Mouse (Mus musculus): ENCODE results near the gene Phactr2. TPM values are rescaled to one million over a fixed set of nuclear protein-coding genes. Genes with fewer than 3 reads are reported as not detected.
"Not testable (repeated sequence)": the region's sequence is repeated elsewhere in the genome, so short reads cannot be mapped to it uniquely, and the experiment has no call there.

The Phactr2 gene
- total RNA-seq (2021), result 10 to 100 TPM; 23.3 to 24.5 TPM

DNA sequence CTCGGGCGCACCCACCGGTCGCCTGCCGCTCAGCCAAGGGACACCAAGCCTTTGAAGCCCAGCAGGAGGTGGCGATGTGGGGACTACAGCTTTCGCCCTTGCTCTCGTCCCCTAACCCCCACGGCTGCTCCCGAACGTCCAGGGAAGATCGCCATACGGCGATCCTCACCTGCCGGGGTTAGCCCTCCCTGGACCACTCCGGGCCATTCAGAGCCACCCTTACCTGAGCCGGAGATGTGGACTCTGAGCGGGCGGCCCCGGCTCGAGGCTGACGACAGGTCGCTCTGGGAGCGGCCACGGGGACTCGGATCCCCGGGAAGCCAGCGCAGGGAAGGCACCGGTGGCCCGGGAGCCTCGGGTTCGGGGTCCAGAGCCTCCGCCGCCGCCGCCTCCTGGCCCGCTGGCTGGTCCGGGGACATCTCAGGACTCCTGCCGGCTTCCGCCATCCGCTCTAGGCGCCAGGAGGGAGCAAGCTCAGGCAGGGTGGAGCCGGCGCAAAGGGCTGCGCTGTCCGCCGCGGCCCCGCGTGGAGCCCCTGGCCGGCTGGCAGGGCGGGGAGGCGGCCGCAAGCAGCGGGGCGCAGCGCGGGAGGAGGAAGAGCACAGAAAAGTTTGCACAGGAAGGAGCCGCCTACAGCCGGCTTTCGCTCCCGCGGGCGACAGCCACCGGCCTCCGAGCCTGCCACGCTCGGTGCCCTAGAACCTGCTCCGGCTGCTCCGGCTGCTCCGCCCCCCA lies at the start of gene Phactr2:
TSS of gene Phactr2 (minus strand) at position 580 of the 735 bp plus-strand sequence.
- peak; percentile 12 to 16 for DNase-seq

DNA sequence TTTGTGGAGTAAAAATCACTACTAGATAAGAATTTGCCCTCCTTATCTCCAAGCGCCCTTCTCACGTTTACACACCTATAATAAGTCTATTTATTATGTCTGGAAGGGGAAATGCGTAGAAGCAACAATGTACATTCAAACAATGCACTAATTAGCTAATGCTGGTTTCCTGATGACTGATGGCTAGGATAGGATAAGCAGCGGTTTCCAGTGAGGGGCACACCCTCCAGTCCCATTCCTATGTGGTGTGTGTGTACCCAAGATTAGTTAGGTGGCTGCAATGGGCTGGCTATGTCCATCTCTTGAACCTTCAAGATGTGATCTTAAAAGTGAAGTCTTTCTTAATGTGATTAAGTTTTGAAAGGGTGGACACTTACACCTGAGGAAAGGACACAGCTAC lies 47.6 kb upstream of the Phactr2 start:
- DNase-seq, result no peak

DNA sequence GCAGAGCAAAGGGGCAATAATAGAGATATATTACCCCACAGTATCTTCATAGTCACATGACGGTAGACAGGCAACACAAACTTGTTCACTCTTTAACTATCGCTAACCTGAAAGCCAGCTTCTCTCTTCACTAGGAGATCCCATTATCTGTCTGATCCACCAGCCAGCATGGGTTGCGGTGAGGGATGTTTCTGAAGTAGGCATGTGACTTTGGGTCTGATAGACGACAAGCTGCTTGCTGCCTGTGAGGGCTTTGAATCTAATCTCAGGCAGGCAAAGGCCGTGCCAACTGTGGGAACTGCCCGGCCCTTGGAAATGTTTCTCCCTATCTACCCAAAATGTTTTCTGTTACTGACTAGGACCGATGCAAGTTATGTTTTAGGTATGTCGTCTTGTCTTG lies 28.2 kb upstream of the Phactr2 start:
- no peak for DNase-seq

DNA sequence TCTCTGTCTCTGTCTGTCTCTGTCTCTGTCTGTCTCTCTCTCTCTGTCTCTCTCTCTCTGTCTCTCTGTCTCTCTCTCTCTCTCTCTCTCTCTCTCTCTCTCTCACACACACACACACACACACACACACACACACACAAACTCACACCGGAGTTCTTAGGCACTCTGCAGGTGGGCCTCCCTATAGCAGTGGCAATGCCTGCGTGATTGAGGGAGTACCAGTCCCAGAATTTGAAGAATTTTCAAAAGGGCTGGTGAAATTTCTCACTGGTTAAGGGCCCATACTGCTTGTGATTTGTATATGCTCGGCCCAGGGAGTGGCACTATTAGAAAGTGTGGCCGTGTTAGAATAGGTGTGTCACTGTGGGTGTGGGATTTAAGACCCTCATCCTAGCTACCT lies 27.3 kb upstream of the Phactr2 start:
- DNase-seq, result not testable (repeated sequence)

DNA sequence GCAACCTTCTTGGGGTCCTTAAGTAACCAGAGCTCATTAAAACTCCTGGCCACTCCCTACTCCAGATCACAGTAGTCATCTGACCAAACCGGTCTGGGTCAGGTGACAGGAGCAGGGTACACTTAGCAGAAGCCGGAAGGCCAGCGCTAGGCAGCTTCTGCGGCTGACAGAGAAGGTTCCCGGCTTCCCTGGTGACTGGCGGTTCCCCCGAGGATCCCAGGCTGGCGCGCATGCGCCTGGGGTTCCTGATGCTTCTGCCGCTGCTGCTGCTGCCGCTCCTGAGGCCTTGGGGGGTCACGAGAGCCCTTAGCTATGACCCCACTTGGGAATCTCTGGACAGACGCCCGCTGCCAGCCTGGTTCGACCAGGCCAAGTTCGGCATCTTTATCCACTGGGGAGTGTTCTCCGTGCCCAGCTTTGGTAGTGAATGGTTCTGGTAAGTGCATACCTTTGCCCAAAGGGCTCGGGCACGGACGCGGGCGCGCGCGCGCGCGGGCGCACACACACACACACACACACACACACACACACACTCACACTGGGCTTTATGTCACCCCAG lies 26.8 kb upstream of the Phactr2 start:
- DNase-seq, result peak; percentile 87

DNA sequence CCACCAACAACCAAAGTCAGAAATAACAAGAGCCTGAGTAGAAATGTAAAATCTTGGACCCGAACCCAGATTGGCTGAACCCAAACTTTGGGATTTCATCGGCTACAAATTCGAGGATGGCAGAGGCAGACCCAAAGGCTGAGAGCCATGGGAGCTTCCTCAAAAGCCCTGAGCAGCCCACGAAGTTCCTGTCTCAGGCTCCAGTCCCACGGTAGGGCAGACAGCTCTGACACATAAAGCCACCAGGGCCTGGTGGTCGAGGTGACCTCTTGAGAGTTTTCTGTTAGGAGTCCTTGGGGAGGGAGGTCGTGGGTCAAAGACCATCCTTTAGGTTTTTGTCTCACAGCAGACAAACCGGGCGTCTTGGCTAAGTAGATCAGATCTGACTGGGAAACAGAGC lies 26.3 kb upstream of the Phactr2 start:
- no peak for DNase-seq

DNA sequence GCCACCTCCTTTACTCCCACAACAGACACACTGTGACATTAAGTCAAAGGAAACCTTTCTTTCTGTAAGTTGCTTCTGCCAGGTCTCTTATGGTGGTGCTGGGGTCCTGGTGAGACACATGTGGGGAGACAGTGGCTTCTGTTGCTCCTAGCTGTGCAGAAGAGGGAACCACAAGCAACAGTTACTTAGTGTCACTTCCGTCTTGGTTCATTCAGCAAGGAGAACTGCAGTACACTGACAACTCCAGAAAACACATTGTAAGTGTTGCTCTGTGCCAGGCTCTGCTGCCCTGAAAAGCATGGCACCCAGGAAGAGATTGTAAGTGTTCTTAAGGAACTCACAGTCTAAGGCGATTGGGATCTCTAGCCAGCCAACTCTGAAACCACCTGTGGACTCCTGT lies 25.1 kb upstream of the Phactr2 start, which contains the start of gene Fuca2:
TSS of gene Fuca2 (plus strand) at position 210 of the 400 bp plus-strand sequence.
- no peak for DNase-seq

DNA sequence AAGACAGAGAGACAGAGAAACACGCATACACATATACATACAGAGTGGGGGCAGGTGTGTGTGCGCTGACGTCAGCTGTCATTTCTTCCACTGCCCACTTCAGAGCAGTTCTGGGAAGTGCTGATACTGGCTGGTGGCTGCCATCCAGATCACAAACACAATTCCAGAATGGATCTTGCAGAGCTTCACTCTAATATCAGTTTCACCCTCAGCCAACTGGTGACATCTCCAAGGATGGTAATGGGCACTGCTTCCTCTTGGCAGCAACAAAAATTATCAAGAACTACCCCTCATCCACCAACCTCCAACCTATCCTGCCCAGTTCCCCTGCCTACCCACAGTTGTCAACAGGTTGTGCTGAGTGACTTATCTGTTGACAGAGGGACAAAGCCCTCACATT lies 22.1 kb upstream of the Phactr2 start:
- no peak for DNase-seq

DNA sequence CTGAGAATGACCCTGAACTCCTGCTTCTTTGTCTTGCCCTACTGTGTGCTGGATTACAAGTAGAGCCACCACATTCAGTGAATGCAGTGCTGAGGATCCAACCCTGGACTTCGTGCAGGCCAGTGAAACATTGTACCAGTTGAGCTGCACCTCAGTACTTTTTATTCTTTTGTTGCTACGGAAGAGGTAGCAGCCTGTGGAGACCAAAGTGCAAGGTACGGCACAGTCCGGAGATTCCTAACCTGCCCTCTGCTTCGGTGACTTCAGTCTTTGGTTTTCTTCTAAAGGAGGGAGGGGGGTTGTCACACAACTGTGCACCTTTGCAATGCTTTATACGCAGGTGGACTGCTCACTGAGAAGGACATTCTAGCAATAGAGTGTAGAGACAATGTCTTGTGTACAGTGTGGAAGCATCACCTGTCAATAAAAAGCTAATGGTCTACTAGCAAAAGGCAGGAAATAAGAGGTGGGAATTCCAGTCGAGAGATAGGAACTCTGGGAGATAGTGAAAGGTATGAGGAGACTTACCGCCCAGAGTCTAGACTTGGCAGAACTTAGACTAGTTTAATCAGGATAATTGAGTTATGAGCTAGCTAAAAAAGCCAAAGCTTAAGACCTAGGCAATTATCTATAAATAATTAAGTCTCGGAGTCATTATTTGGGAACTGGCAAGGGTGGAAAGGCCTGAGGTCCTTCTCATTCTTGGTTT lies 19.9 kb upstream of the Phactr2 start:
- no peak for DNase-seq

DNA sequence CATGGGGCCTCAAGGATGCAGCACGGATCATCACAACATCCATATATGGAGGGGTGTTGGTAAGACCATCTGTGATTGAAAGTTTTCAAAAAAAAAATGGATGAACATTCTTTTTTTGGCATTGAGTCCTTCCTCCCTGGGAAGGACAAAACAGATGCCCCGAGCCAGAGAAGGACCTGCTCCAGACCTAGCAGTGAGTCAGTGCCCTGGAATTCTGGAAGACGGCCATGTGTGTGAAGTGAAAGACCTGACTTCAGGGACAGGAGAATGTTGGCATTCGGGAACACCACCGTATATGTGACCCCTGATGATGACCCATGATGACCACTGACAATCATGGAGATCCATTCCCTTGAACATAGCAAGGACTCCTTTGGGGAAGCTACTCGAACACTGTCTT lies 15.5 kb upstream of the Phactr2 start:
- DNase-seq, result no peak

DNA sequence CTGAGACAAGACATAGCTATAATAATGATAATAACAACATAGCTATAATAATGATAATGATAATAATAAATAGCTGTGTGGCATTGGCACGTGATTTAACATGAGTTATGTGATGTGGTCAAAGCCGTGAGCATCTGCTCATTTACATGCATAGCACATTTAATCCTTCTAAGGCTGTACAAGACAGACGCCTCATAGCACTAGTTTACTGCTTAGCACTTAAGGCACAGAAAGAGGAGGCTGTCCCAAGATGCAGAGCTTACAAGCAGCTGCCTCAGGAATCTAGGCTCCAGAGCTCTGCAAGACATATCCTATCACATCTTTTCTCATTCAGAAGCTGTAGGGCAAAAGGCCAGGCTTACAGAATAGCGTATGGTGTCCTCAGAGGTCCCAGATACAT lies 11.7 kb upstream of the Phactr2 start:
- no peak for DNase-seq

DNA sequence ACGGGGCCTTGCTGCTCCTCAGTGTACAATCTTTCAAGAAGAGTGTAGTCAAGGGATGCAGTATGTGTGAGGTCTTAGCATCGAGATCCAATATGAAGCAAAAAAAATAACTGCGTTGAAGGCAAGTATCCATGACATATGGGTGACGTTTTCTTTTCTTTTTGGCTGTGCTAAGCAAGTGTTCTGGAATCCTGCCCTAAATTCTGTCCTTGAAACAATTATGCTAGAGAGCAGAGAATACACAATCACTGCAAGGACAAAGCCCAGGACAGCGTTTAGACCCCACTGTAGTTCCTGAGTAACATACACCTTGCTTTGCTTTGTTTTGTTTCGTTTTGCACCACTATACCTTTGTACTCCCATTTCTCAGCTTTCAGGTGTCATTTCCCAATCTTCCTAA lies 5.1 kb upstream of the Phactr2 start:
- no peak for DNase-seq

DNA sequence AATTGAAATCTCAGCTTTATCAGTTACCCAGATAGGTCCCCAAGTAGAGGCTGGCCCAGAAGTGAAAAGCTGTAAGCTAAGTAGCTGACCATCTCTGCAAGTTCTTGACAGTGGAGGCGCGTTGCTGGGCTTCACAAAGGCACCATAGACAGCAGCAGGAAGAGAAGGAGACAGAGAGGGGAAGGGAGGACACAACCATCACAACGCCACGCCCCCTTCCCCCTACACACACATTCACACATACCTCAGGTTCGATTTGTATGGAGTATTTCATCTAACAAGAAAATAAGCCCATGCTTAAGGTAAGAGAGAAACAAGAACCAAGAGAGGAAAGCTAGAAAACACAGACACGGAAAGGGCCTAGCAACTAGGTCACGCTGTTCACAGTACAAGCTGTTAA lies 909 bp upstream of the Phactr2 start:
- DNase-seq, result no peak

DNA sequence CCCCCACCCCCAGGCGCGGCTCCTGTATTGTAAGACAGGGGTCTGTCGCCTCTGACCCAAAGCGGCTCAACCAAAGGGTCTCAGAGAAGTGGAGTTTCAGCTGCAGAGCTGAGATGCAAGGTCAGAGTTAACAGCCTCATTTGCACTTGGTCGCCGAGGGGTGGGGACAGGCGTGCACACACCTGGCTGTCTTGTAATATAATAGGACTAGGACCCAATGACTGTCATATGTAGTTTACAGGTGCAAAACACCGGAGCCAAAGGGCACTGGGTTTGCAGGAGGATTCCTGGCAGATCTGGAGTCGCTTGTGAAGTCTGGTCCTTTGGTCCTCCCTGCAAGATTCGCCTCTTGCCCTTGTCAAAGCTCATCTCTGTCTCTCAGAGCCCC lies 350 bp upstream of the Phactr2 start:
- DNase-seq, result no peak

DNA sequence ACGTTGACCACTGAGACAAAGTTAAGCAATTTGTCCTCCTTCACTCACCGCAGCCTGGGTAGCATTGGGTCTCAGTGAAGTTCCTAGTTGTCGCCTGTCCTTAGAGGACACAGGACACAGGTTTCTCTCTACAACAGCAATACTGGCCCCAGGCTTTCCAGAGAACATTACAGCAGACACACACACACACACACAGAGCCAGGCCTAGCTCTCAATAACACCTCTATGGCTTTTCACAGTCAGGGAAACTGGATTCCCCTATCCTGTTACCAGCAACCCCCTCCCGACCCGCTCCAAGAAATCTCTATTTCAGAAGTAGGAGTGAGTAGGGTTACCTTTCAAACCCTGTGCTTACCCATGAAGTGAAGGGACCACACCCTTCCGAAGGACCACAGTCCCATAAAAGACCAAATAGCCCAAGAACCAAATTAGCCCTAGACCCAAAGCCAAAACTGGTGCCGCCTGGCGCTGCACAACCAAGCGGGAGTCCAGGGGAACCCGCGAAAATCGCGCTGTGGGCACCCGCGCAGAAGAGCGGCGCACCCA lies 852 bp downstream of the Phactr2 start:
- peak in 1 of 2 experiments; percentile 7 for DNase-seq

DNA sequence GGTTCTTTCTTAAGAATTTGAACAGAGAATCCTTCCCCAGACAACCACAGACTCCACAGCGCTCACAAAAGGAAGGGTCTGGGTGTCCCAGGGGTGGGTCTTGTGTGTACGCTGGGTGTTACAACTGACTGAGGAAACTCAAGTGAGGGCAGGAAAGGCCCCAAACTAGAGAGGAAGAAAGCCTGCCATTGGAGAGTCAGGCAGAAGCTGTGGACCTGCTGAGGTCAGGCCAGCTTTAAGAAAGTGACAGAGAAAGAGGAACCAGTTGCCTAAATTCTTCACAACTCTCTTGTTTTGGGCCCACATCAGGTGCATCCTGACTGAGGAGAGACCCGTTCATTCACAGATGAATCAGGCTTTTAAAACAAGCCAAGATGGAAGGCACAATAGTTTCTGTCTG lies 4.0 kb downstream of the Phactr2 start:
- DNase-seq, result no peak

DNA sequence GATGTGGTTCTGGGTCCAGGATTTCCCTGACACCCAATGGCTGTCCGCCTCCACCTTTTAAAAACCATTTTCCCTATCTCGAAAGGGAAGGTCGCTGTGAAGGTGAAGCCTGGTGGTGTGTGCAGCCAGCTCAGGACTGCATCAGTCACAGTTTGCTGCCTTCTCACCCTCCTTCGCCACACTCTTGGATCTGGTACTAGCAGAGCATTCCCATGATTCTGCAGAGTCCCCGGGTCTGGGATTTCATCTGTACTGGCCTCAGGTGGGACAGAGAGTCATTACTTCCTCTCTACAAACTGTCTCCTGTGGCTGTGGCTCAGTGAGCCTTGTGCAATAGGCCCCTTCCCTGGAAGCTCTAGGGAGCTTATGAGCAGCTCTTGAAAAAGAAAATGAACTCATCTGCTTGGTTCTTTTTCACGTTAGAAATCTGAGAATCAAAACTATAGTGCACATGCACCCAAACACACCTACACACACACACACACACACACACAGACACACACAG lies 6.1 kb downstream of the Phactr2 start:
- DNase-seq, result not testable (repeated sequence)

DNA sequence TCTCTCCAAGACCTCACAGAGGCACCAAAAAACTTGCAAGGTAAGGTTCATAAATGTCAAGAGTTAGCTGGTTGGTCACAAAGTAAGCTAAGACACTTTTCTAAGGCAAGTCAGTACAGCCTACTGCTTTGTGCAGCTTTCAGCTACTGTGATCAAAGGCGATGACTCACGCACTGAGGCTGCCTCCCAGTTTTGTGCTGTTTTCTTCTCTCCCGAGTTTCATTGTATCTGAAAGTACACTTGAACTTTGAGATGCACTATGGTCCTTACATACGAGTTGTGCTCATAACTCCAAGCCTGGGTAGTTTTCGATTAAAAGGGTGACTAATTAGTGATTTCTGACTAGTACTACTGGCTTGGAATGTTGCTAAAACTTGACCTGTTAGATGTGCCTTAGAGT lies 7.3 kb downstream of the Phactr2 start:
- no peak for DNase-seq

DNA sequence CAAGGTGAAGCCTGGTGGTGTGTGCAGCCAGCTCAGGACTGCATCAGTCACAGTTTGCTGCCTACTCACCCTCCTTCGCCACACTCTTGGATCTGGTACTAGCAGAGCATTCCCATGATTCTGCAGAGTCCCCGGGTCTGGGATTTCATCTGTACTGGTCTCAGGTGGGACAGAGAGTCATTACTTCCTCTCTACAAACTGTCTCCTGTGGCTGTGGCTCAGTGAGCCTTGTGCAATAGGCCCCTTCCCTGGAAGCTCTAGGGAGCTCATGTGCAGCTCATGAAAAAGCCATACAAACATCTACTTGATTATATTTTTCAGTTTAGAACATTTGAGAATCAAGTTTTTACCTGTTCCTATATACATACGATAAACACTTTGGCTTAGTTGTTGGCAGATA lies 9.9 kb downstream of the Phactr2 start:
- DNase-seq, result not testable (repeated sequence)

DNA sequence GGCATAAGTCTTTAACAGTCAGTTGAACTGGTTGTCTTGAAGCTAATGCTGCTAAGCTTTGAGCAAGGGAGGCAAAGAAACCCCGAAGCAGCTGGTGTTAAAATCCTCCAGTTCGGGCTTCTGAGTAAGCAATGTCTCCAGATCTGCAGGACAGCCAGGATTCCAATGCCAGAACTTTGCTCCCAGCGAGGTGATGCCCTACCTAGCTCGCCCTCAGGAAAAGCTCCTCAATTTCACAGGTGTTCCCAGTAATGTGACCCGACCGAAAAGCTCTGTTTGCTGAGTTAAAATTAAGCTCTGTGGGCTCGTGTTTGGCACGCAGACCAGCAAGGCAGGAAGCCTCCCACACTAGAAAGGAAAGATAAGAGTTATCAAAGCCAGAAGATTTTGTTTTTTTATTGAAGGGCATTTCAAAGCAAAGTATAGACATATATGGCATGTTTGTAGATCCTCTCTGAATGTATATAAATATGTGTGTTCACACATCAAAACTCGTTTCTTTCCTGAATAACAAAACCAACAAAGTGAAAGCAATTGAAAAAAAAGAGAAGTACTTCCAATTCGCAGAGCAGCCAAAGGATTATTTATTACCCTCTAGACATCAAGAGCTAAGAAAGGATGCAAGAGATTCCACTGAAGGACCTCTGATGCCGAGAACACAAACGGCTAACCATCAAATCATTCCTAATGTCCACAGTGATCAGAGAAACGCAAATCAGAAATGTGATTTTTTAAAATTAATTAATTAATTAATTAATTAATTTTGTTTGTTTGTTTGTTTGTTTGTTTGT lies 20.8 kb downstream of the Phactr2 start:
- no peak for DNase-seq

DNA sequence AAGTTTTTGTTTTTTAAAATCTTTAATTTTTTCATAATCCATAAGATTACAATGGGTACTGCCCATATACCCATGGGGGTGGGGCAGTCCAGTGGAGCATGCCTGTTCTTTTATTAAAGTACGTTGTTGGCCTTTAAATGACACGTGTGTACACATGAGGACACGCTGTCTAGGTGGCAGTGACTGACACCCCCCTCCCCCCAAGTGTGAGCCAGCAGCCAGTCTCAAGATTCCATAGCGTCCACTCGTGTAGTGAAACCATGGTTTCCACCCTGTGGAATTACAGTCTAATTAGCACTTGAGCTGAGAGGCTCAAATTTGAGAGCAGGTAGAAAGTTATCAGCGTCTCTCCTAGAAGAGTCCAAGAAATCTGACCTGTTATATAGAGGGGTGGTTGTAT lies 22.6 kb downstream of the Phactr2 start:
- DNase-seq, result no peak

DNA sequence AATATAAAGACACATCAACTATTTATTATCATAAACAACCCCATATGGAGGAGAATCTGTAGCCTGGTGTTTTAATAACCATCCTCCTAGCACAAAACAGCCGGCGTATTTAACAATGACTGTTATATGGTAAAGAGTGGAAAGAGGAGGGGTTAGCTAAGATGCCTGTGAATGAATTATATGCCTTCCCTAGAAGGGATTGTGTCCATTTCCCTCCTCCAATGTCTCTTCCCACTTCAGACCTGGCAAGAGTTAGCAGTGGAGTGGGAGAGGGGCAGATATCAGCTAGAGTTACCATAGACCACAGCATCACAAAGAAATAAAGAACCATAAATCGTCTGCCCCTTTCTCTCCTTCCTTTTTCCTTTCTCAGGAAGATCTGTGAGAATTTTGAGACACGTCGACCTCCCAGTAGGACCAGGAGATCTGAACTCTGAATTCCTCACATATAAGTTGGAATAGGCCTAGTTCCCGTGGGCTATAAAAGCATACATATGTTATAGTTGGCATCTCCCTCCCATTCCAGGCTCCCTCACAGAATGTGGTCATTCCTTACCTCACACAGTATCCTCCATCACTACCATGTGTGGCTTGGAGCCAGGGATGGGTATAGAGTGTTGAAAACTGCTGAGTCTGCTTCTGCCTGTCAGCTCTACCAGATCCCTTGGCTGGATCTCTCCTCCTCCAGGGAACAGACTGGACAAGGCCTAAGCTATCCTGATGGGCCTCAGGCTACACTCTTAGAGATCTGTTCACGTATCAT lies 25.7 kb downstream of the Phactr2 start:
- no peak for DNase-seq
